Mouse (Mus musculus) kidney, adult 2 months (tissue): Measurements from ENCODE around the gene Sh3bp4. TPM values are rescaled to one million over a fixed set of nuclear protein-coding genes. Genes with fewer than 3 reads are reported as not detected.

ENCODE experiments used
- DNase-seq: peaks from one replicate; pipeline ENCODE4 v3.0.0; 2021
- H3K27ac ChIP-seq: fragments of 200-500 bp; 2 replicates; pipeline ENCODE4 v1.5.1; 2012; ENCODE audit warnings: low read depth, low read length, control low read depth, inconsistent platforms; ENCODE audit not compliant: insufficient read depth
- H3K27me3 ChIP-seq: fragments of 200-500 bp; replicated peaks from 2 replicates; pipeline ENCODE4 v1.6.1; 2012; ENCODE audit warnings: mild to moderate bottlenecking, moderate library complexity, low read length, inconsistent platforms; ENCODE audit not compliant: control insufficient read depth, insufficient read depth
- H3K36me3 ChIP-seq: fragments of 200-500 bp; 2 replicates; pipeline ENCODE4 v1.6.1; 2012; ENCODE audit warnings: mild to moderate bottlenecking, moderate library complexity, low read length, inconsistent platforms; ENCODE audit not compliant: control insufficient read depth, insufficient read depth
- H3K4me1 ChIP-seq: fragments of 200-500 bp; 2 replicates; pipeline ENCODE4 v1.6.1; 2011; ENCODE audit warnings: low read length; ENCODE audit not compliant: control insufficient read depth, insufficient read depth
- H3K4me3 ChIP-seq: fragments of 200-500 bp; 2 replicates; pipeline ENCODE4 v1.5.1; 2011; ENCODE audit warnings: mild to moderate bottlenecking, low read depth, low read length, control low read depth; ENCODE audit not compliant: insufficient read depth
- CTCF ChIP-seq: fragments of 200-500 bp; conservative IDR thresholded peaks from 2 replicates; pipeline ENCODE4 v1.5.1; 2011; ENCODE audit warnings: low read depth, mild to moderate bottlenecking, control low read depth, low read length, moderate library complexity, mixed read lengths; ENCODE audit not compliant: insufficient read depth, insufficient read length
- POLR2A ChIP-seq: fragments of 200-500 bp; IDR thresholded peaks from one replicate; pipeline ENCODE4 v1.6.1; 2011; ENCODE audit warnings: low read depth, low read length, control low read depth
- WGBS: fragments of 180-500 bp; shearing (Covaris S2); methylation state at CpG from one replicate; pipeline ENCODE4 v1.1.7; 2018; 5-methylcytosine and 5-hydroxymethylcytosine counted together
- polyA plus RNA-seq: library from polyadenylated mRNA; depleted of rRNA; stranded (reverse); fragments of >200 nt; gene quantifications from 2 replicates; pipeline ENCODE4 v1.2.3, GENCODE M21; 2012

The Sh3bp4 gene
- polyA plus RNA-seq, 1 experiment = 14.8 TPM

GRCm38 (mm10) chr1:89082171-89082882, 12.1 kb downstream of the Sh3bp4 start:
- H3K36me3 ChIP-seq = no peaks in the 10 kb centered on the region
- H3K4me1 ChIP-seq = peaks cover 30% of the 10 kb centered on the region
- H3K27ac ChIP-seq = no peak overlapping the region
- no peak for TF ChIP-seq CTCF
- no peak for TF ChIP-seq POLR2A
- no peak overlapping the region for H3K4me3 ChIP-seq
- H3K27me3 ChIP-seq = no peaks in the 10 kb centered on the region
- no peak for DNase-seq
- WGBS = 49% methylated on average over 14 of the region's 14 CpGs

GRCm38 (mm10) chr1:89086575-89087153, 16.4 kb downstream of the Sh3bp4 start:
- peaks cover 16% of the 10 kb centered on the region; the same call in 1 of the 2 replicates for H3K4me1 ChIP-seq
- TF ChIP-seq CTCF (no peak), POLR2A (no peak)
- no peaks in the 10 kb centered on the region for H3K27me3 ChIP-seq
- no peak overlapping the region for H3K4me3 ChIP-seq
- H3K36me3 ChIP-seq = no peaks in the 10 kb centered on the region
- no peak for DNase-seq
- 64% methylated on average over 9 of the region's 9 CpGs for WGBS
- H3K27ac ChIP-seq = no peak overlapping the region

- WGBS = 59% methylated on average over 10 of the region's 10 CpGs
Observed at GRCm38 (mm10) chr1:89088144-89088543, 17.9 kb downstream of the Sh3bp4 start.

GRCm38 (mm10) chr1:89088748-89089288, 18.6 kb downstream of the Sh3bp4 start:
- no peaks in the 10 kb centered on the region for H3K36me3 ChIP-seq
- peaks cover 13% of the 10 kb centered on the region; the same call in 1 of the 2 replicates for H3K4me1 ChIP-seq
- TF ChIP-seq POLR2A (no peak), CTCF (no peak)
- no peak overlapping the region for H3K27ac ChIP-seq
- WGBS = 56% methylated on average over 3 of the region's 3 CpGs
- DNase-seq = no peak
- no peaks in the 10 kb centered on the region for H3K27me3 ChIP-seq
- H3K4me3 ChIP-seq = no peak overlapping the region

More at GRCm38 (mm10) chr1:89088144-89088543, 17.9 kb downstream of the Sh3bp4 start:
- Histone ChIP-seq H3K36me3 (no peaks in the 10 kb centered on the region), H3K27me3 (no peaks in the 10 kb centered on the region), H3K4me1 (peaks cover 13% of the 10 kb centered on the region; the same call in 1 of the 2 replicates), H3K4me3 (no peak overlapping the region), H3K27ac (no peak overlapping the region)
- TF ChIP-seq CTCF (no peak), POLR2A (no peak)
- no peak for DNase-seq

DNA sequence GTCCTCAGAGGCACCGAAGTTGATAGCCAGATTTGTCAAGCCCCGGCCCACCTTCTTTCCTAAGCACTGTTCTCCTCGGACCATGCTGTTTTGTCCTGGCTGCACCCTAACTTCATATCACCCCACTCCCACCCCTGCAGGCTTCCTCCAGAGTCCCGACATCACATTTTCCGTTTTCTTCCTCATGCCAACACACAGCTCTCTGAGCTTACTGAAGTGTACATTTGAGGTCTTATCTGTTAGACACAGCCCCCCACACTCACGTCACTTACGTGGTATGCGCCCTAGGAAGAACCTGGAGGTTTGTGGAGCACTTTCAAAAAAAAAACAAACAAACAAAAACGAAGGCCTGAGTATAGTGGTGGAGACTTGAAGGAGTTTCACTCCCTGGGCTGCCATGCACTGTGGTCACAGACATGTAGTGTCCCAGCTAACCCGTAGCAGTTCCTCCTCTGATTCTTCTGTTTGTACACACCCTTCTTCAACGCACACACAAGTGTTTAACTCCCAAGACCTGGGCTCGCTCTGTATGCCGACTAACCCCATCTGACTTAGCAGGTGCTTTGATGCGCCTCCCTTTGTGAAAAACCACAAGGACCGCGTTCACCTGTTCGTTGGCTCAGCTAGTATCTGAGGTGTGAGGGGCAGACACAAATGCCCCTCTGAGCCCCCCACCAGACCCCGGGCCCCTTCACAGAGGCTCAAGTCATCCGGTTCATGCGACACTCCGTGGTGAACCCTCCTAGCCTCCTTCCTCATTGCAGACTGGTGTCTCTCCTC, 19.8 kb downstream of the Sh3bp4 start:
- H3K36me3 ChIP-seq = no peaks in the 10 kb centered on the region
- H3K27ac ChIP-seq = no peak overlapping the region
- TF ChIP-seq POLR2A (no peak), CTCF (no peak)
- H3K4me3 ChIP-seq = no peak overlapping the region
- no peak for DNase-seq
- H3K4me1 ChIP-seq = peaks cover 21% of the 10 kb centered on the region; the same call in 1 of the 2 replicates
- H3K27me3 ChIP-seq = no peaks in the 10 kb centered on the region
- 69% methylated on average over 21 of the region's 21 CpGs for WGBS

DNA sequence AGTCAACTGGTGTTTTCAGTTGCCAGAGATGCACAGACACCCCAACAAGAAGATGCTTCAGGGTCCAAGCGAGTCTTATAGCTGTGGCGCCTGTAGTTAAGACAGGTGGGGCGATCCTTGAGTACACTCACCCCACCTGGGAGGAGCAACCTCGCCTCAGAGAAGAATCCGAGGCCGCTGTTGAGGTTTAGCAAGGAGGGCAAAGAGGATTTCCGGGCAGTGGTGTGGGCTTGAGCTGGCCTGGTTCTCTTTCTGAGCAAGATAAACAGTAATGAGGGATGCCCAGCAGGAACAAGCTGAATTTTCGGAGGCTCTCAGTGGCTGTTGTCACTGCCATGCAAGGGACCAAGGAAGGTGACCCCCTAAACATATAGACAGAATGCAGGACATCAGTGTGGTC, 20.5 kb downstream of the Sh3bp4 start:
- no peak overlapping the region for H3K4me3 ChIP-seq
- H3K27ac ChIP-seq = no peak overlapping the region
- no peaks in the 10 kb centered on the region for H3K27me3 ChIP-seq
- DNase-seq = no peak
- TF ChIP-seq CTCF (no peak), POLR2A (no peak)
- H3K4me1 ChIP-seq = peaks cover 25% of the 10 kb centered on the region
- WGBS = 83% methylated on average over 8 of the region's 8 CpGs
- no peaks in the 10 kb centered on the region for H3K36me3 ChIP-seq
